ENCODE assay signal across 11 mouse cellular contexts in the genomic region with DNA sequence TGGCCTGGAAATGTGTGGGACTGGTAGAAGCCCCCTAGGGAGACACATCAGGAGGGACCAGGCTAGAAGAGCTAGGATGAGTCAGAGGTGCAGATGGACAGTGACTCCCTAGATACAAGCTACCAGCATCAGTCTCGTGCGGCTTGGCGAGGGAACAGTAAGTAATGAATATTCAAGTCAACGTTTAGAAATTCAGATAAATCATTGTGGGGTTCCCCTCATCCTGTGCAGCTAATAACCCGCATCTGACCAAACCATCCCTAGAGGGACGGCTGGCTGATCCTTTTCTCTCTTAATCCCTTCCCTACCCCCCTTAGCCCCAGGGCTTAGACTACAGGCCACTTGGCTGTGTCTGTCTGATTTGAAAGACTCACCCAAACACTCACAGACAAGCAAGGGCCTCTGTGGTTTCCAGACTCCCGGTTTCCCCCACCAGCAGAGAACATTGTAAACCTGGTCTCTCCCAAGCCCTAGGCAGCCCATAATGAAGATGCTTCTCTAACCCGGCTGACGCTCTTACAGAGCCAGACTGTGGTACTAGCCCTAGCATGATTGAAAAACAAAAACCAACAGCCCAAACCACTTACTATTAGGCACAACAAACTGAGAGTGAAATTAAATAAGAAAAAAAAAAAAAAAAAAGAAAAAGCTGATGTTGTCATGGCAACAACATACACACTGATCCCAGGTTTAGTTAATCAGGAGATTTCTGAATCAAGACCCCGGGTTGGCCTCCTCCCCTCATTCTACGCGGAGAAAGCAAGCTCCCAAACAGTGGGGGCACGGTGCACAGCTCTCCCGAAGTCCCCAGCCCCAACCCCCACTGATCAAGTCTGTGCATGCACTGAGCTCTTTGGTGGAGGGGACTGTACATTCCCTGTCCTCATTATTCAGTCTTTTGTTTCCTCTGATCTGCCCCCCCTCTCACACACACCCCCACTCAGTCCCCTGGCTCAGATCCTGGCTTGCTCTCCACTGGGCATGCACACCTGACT. TPM values are rescaled to one million over a fixed set of nuclear protein-coding genes. Genes with fewer than 3 reads are reported as not detected.
DNase-seq lines count a peak whose midpoint lies in the region; ATAC-seq and TF ChIP-seq lines count a peak whose summit lies in the region.
"Had no signal": no experiment of that assay in that cellular context is flagged by ENCODE, and none has a peak within 500 bp of the region (broad histone marks: within the 10 kb centered on the region; RNA-seq: fewer than 3 reads in every experiment).

No protein-coding gene starts in this region.

- peaks cover 81% of the 10 kb centered on the region for H3K4me1 ChIP-seq in forebrain, embryonic 12.5 days
- peaks cover 48% of the 10 kb centered on the region for H3K4me1 ChIP-seq in limb, embryonic 10.5 days
- H3K4me1 ChIP-seq in intestine, embryonic 15.5 days (replicated peaks), result peaks cover 6% of the 10 kb centered on the region; the same call in 1 of the 2 replicates
- H3K4me1 ChIP-seq: lung, embryonic 15.5 days had no signal

- WGBS in forebrain, embryonic 12.5 days, result 5% methylated on average over 14 of the region's 14 CpGs
- WGBS in limb, embryonic 10.5 days, result 69% methylated on average over 14 of the region's 14 CpGs
- WGBS in intestine, embryonic 15.5 days, result 59% methylated on average over 14 of the region's 14 CpGs

- H3K27me3 ChIP-seq in forebrain, embryonic 12.5 days, result no peaks in the 10 kb centered on the region
- 0 out of 2 replicates have a peak, but pooled peaks cover 4% of the 10 kb centered on the region for H3K27me3 ChIP-seq in limb, embryonic 10.5 days (ENCODE audit: low read depth, poor library complexity, severe bottlenecking)
- H3K27me3 ChIP-seq in intestine, embryonic 15.5 days (replicated peaks), result no peaks in the 10 kb centered on the region
- H3K27me3 ChIP-seq: lung, embryonic 15.5 days had no signal

- no peaks in the 10 kb centered on the region; the same call in 1 of the 2 replicates for H3K36me3 ChIP-seq in forebrain, embryonic 12.5 days (replicated peaks)
- H3K36me3 ChIP-seq in limb, embryonic 10.5 days, result no peaks in the 10 kb centered on the region
- H3K36me3 ChIP-seq in intestine, embryonic 15.5 days, result no peaks in the 10 kb centered on the region
- H3K36me3 ChIP-seq: lung, embryonic 15.5 days had no signal

- no peak for DNase-seq in layer of hippocampus, adult 2 months (ENCODE audit: low spot score in 2 of 2)
- no peak for DNase-seq in layer of hippocampus, adult 11-12 months (ENCODE audit: low spot score)
- DNase-seq in limb, embryonic 10.5 days (ENCODE audit: low spot score), result no peak
- peak; percentile 49 for DNase-seq in retina, embryonic 14.5 days (ENCODE audit: low spot score)
- no peak for DNase-seq in layer of hippocampus, adult 9-10 months (ENCODE audit: low spot score)
- DNase-seq in thymus, postnatal 10 days (ENCODE audit: low spot score in 2 of 2), result no peak
- DNase-seq: thymus, postnatal 36 days had no signal

- no peak overlapping the region for H3K4me3 ChIP-seq in layer of hippocampus, adult 2 months
- H3K4me3 ChIP-seq in forebrain, embryonic 12.5 days (replicated peaks), result no peak overlapping the region
- no peak overlapping the region for H3K4me3 ChIP-seq in limb, embryonic 10.5 days
- no peak overlapping the region for H3K4me3 ChIP-seq in intestine, embryonic 15.5 days (replicated peaks)
- H3K4me3 ChIP-seq: lung, embryonic 15.5 days had no signal

- peak overlapping the region; percentile 38; the same call in 1 of the 2 replicates for H3K9ac ChIP-seq in forebrain, embryonic 12.5 days
- H3K9ac ChIP-seq in intestine, embryonic 15.5 days, result no peak overlapping the region
- H3K9ac ChIP-seq: lung, embryonic 15.5 days had no signal

- H3K27ac ChIP-seq in layer of hippocampus, adult 2 months, result peak overlapping the region; percentile 2; the same call in 1 of the 2 replicates
- H3K27ac ChIP-seq in forebrain, embryonic 12.5 days, result peak overlapping the region; percentile 89
- H3K27ac ChIP-seq in limb, embryonic 10.5 days, result 0 out of 2 replicates have a peak overlapping the region, but pooled peaks have one; percentile 2
- no peak overlapping the region for H3K27ac ChIP-seq in intestine, embryonic 15.5 days
- H3K27ac ChIP-seq: lung, embryonic 15.5 days had no signal

- TF ChIP-seq CTCF in layer of hippocampus, adult 2 months (conservative IDR thresholded peaks at IDR 0.05), result no peak

- peak; percentile 76 for ATAC-seq in forebrain, embryonic 12.5 days (ENCODE audit: low FRiP score)
- ATAC-seq in intestine, embryonic 15.5 days, result no peak

- peak overlapping the region; percentile 25; the same call in 1 of the 2 replicates for H3K4me2 ChIP-seq in forebrain, embryonic 12.5 days
- no peak overlapping the region for H3K4me2 ChIP-seq in intestine, embryonic 15.5 days (replicated peaks)
- H3K4me2 ChIP-seq: lung, embryonic 15.5 days had no signal

- H3K9me3 ChIP-seq in forebrain, embryonic 12.5 days, result no peaks in the 10 kb centered on the region
- no peaks in the 10 kb centered on the region for H3K9me3 ChIP-seq in limb, embryonic 10.5 days (replicated peaks)
- no peaks in the 10 kb centered on the region for H3K9me3 ChIP-seq in intestine, embryonic 15.5 days
- H3K9me3 ChIP-seq: lung, embryonic 15.5 days had no signal

RNA-seq across cellular contexts. Expression of a gene that starts 39.1 kb away (rescaled TPM):
- 10 to 100 TPM; 71.8 to 73.9 TPM for total RNA-seq in layer of hippocampus, adult 2 months (2021)
- polyA plus RNA-seq in forebrain, embryonic 12.5 days (2016; fragmentation: Nextera tagmentation; extraction: Ambion mirVana), result 37.0 and 37.5 TPM in 2 replicates
- 0.94 and 1.3 TPM in 2 replicates for polyA plus RNA-seq in limb, embryonic 10.5 days (2016; fragmentation: Nextera tagmentation; extraction: Ambion mirVana)
- polyA plus RNA-seq in intestine, embryonic 15.5 days (2015; fragmentation: Nextera tagmentation; extraction: Ambion mirVana), result 0.29 and 0.33 TPM in 2 replicates
- total RNA-seq: adrenal gland, adult 18-20 months had no signal

Comparison
In these comparisons a context has a peak if more than half of its experiments do, and no peak if none do; other contexts are left out.
1. RNA of a gene that starts 39.1 kb away (polyA plus RNA-seq): 37.0 to 37.5 TPM in forebrain, embryonic 12.5 days; 0.94 to 1.3 TPM in limb, embryonic 10.5 days and 0.29 to 0.33 TPM in intestine, embryonic 15.5 days; every median in the first group is over 10 times any median in the second.